Comparison of ENCODE assay signal across 12 mouse cellular contexts in the genomic region with DNA sequence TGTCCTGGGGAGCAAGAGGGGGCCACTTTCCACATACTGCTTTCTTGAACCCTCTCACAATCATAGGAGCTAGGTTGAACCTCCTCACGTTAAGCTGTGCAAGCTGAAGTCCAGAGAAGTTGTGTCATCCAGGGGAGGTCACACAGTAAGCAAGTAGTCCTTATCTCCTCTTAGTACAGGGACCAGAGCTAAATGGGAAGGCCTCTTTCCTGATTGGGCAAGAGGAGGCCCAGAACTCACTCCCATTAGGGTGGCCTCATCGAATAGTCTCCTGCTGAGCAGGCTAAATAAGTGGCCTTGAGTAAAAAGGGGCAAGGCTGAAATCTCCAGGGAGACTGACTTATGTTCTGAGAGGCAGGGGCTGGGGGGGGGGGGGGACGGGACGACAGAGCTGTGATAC.
DNase-seq lines count a peak whose midpoint lies in the region; ATAC-seq and TF ChIP-seq lines count a peak whose summit lies in the region.
"Had no signal": no experiment of that assay in that cellular context is flagged by ENCODE, and none has a peak within 500 bp of the region (broad histone marks: within the 10 kb centered on the region; RNA-seq: fewer than 3 reads in every experiment).

No protein-coding gene starts in this region.

- H3K27ac ChIP-seq in hindbrain, embryonic 10.5 days, result peak overlapping the region; percentile 16; the same call in 1 of the 2 replicates
- no peak overlapping the region for H3K27ac ChIP-seq in hindbrain, embryonic 12.5 days
- H3K27ac ChIP-seq in liver, postnatal 0 days (ENCODE audit: low read depth), result no peak overlapping the region
- H3K27ac ChIP-seq: forebrain, embryonic 13.5 days; neural tube, embryonic 13.5 days had no signal

- TF ChIP-seq EP300 in liver, postnatal 0 days (IDR thresholded peaks at IDR 0.05; ENCODE audit: low read depth), result no peak

- no peaks in the 10 kb centered on the region for H3K27me3 ChIP-seq in hindbrain, embryonic 10.5 days (ENCODE audit: insufficient read depth, poor library complexity, severe bottlenecking)
- H3K27me3 ChIP-seq in hindbrain, embryonic 12.5 days, result no peaks in the 10 kb centered on the region
- no peaks in the 10 kb centered on the region for H3K27me3 ChIP-seq in liver, postnatal 0 days (ENCODE audit: insufficient read depth, low read length)
- H3K27me3 ChIP-seq: forebrain, embryonic 13.5 days; neural tube, embryonic 13.5 days had no signal

- no peak overlapping the region for H3K9ac ChIP-seq in hindbrain, embryonic 12.5 days
- H3K9ac ChIP-seq in liver, postnatal 0 days (replicated peaks), result no peak overlapping the region
- H3K9ac ChIP-seq: forebrain, embryonic 13.5 days; neural tube, embryonic 13.5 days had no signal

- no peak overlapping the region for H3K4me3 ChIP-seq in hindbrain, embryonic 10.5 days
- no peak overlapping the region for H3K4me3 ChIP-seq in hindbrain, embryonic 12.5 days
- no peak overlapping the region for H3K4me3 ChIP-seq in liver, postnatal 0 days (ENCODE audit: low read depth, low read length)
- H3K4me3 ChIP-seq: forebrain, embryonic 13.5 days; neural tube, embryonic 13.5 days had no signal

- H3K36me3 ChIP-seq in hindbrain, embryonic 10.5 days, result no peaks in the 10 kb centered on the region
- no peaks in the 10 kb centered on the region for H3K36me3 ChIP-seq in hindbrain, embryonic 12.5 days
- H3K36me3 ChIP-seq in liver, postnatal 0 days (replicated peaks; ENCODE audit: insufficient read depth, low read length), result no peaks in the 10 kb centered on the region
- H3K36me3 ChIP-seq: G1E; neural tube, embryonic 13.5 days had no signal

- no peak for TF ChIP-seq CTCF in liver, postnatal 0 days (IDR thresholded peaks at IDR 0.05; ENCODE audit: low read depth)

- H3K4me2 ChIP-seq in hindbrain, embryonic 12.5 days (replicated peaks), result no peak overlapping the region
- H3K4me2 ChIP-seq in liver, postnatal 0 days (ENCODE audit: low read depth, low read length), result no peak overlapping the region
- H3K4me2 ChIP-seq: forebrain, embryonic 13.5 days; neural tube, embryonic 13.5 days had no signal

- no peak for ATAC-seq in hindbrain, embryonic 12.5 days (ENCODE audit: low FRiP score)
- ATAC-seq in liver, postnatal 0 days, result peak; percentile 49; the same call in 1 of the 2 replicates
- ATAC-seq in erythroid progenitor cell, adult 5-6 weeks (replicated peaks; ENCODE audit: low FRiP score, poor library complexity, severe bottlenecking), result no peak
- ATAC-seq: forebrain, embryonic 13.5 days had no signal

- peaks cover 25% of the 10 kb centered on the region for H3K4me1 ChIP-seq in hindbrain, embryonic 10.5 days (replicated peaks)
- peaks cover 5% of the 10 kb centered on the region; the same call in 1 of the 2 replicates for H3K4me1 ChIP-seq in hindbrain, embryonic 12.5 days
- H3K4me1 ChIP-seq in liver, postnatal 0 days (ENCODE audit: insufficient read depth), result peaks cover 14% of the 10 kb centered on the region
- H3K4me1 ChIP-seq: neural tube, embryonic 13.5 days had no signal

- 36% methylated on average over 4 of the region's 4 CpGs for WGBS in hindbrain, embryonic 10.5 days
- 35% methylated on average over 4 of the region's 4 CpGs for WGBS in hindbrain, embryonic 12.5 days
- 37% methylated on average over 4 of the region's 4 CpGs for WGBS in liver, postnatal 0 days (ENCODE audit: insufficient replicate concordance)

- DNase-seq in hindbrain, embryonic 10.5 days (ENCODE audit: low spot score), result no peak
- DNase-seq in ES-CJ7 (ENCODE audit: low read depth, low spot score), result peak; percentile 67
- DNase-seq in adrenal gland, postnatal 36 days, result peak; percentile 24 to 30
- DNase-seq in liver, postnatal 0 days, result no peak
- DNase-seq in layer of hippocampus, postnatal 25 days (ENCODE audit: extremely low spot score in 1 of 2, low spot score in 1 of 2), result no peak
- DNase-seq: right cerebral cortex, postnatal 14 days; thymus, adult 18-20 months had no signal

- H3K9me3 ChIP-seq in hindbrain, embryonic 10.5 days, result no peaks in the 10 kb centered on the region
- no peaks in the 10 kb centered on the region for H3K9me3 ChIP-seq in hindbrain, embryonic 12.5 days (replicated peaks)
- no peaks in the 10 kb centered on the region for H3K9me3 ChIP-seq in liver, postnatal 0 days (ENCODE audit: low read length)
- H3K9me3 ChIP-seq: forebrain, embryonic 13.5 days; G1E; neural tube, embryonic 13.5 days had no signal

Comparison
In these comparisons a context has a peak if more than half of its experiments do, and no peak if none do; other contexts are left out.
1. DNase-seq: peak in ES-CJ7 (single experiment) and adrenal gland, postnatal 36 days (2 of 2); none in hindbrain, embryonic 10.5 days (single experiment), liver, postnatal 0 days (single experiment) and layer of hippocampus, postnatal 25 days (0 of 2).